Mouse (Mus musculus): Measurements from ENCODE around the gene Patj. TPM values are rescaled to one million over a fixed set of nuclear protein-coding genes. Genes with fewer than 3 reads are reported as not detected.

Patj gene
- polyA plus RNA-seq, 1 experiment from 2014 or later, result 1.4 TPM

GRCm38 (mm10) chr4:98450308-98450707, 54.7 kb downstream of the Patj start:
- H3K9me3 ChIP-seq (replicated peaks), result no peaks in the 10 kb centered on the region
- H3K4me3 ChIP-seq (replicated peaks), result no peak overlapping the region
- no peak for DNase-seq
- no peak for ATAC-seq (ENCODE audit: low read depth)
- no peaks in the 10 kb centered on the region for H3K4me1 ChIP-seq (replicated peaks)
- H3K9ac ChIP-seq, result no peak overlapping the region
- no peak overlapping the region for H3K4me2 ChIP-seq
- WGBS (ENCODE audit: insufficient replicate concordance), result 72% methylated on average over 11 of the region's 11 CpGs
- H3K27me3 ChIP-seq, result no peaks in the 10 kb centered on the region
- H3K27ac ChIP-seq, result no peak overlapping the region
- H3K36me3 ChIP-seq, result no peaks in the 10 kb centered on the region

- Histone ChIP-seq H3K36me3 (no peaks in the 10 kb centered on the region), H3K9ac (no peak overlapping the region), H3K4me2 (no peak overlapping the region), H3K4me1 (replicated peaks) (no peaks in the 10 kb centered on the region), H3K4me3 (replicated peaks) (no peak overlapping the region), H3K27ac (no peak overlapping the region), H3K27me3 (no peaks in the 10 kb centered on the region), H3K9me3 (replicated peaks) (no peaks in the 10 kb centered on the region)
- ATAC-seq (ENCODE audit: low read depth) (no peak), DNase-seq (no peak)
- 71% methylated on average over 5 of the region's 5 CpGs for WGBS (ENCODE audit: insufficient replicate concordance)
These were observed 55.2 kb downstream of the Patj start for GRCm38 (mm10) chr4:98450829-98451228.

- H3K4me1 ChIP-seq (replicated peaks), result no peaks in the 10 kb centered on the region
- no peak overlapping the region for H3K4me3 ChIP-seq (replicated peaks)
- no peaks in the 10 kb centered on the region for H3K27me3 ChIP-seq
- ATAC-seq (ENCODE audit: low read depth) (no peak), DNase-seq (no peak)
- no peak overlapping the region for H3K4me2 ChIP-seq
- H3K36me3 ChIP-seq, result no peaks in the 10 kb centered on the region
- 57% methylated on average over 3 of the region's 3 CpGs for WGBS (ENCODE audit: insufficient replicate concordance)
- no peak overlapping the region for H3K9ac ChIP-seq
- no peak overlapping the region for H3K27ac ChIP-seq
- no peaks in the 10 kb centered on the region for H3K9me3 ChIP-seq (replicated peaks)
These were observed 55.7 kb downstream of the Patj start for GRCm38 (mm10) chr4:98451259-98451658.

GRCm38 (mm10) chr4:98452725-98453124, 57.1 kb downstream of the Patj start:
- DNase-seq (no peak), ATAC-seq (ENCODE audit: low read depth) (no peak)
- 80% methylated on average over 2 of the region's 2 CpGs for WGBS (ENCODE audit: insufficient replicate concordance)

GRCm38 (mm10) chr4:98453231-98453630, 57.6 kb downstream of the Patj start:
- ATAC-seq (ENCODE audit: low read depth), result no peak
- 48% methylated on average over 5 of the region's 5 CpGs for WGBS (ENCODE audit: insufficient replicate concordance)

More at GRCm38 (mm10) chr4:98452725-98453124, 57.1 kb downstream of the Patj start:
- Histone ChIP-seq H3K36me3 (no peaks in the 10 kb centered on the region), H3K4me2 (no peak overlapping the region), H3K9ac (no peak overlapping the region), H3K4me3 (replicated peaks) (no peak overlapping the region), H3K9me3 (replicated peaks) (no peaks in the 10 kb centered on the region), H3K27ac (no peak overlapping the region), H3K4me1 (replicated peaks) (no peaks in the 10 kb centered on the region), H3K27me3 (no peaks in the 10 kb centered on the region)

GRCm38 (mm10) chr4:98455352-98455751, 59.8 kb downstream of the Patj start:
- Histone ChIP-seq H3K9ac (no peak overlapping the region), H3K4me1 (replicated peaks) (no peaks in the 10 kb centered on the region), H3K36me3 (no peaks in the 10 kb centered on the region), H3K4me3 (replicated peaks) (no peak overlapping the region), H3K27me3 (no peaks in the 10 kb centered on the region), H3K9me3 (replicated peaks) (no peaks in the 10 kb centered on the region), H3K4me2 (no peak overlapping the region), H3K27ac (no peak overlapping the region)
- WGBS (ENCODE audit: insufficient replicate concordance), result 78% methylated on average over 2 of the region's 2 CpGs
- DNase-seq (no peak), ATAC-seq (ENCODE audit: low read depth) (no peak)

More at GRCm38 (mm10) chr4:98453231-98453630, 57.6 kb downstream of the Patj start:
- DNase-seq, result no peak
- H3K9ac ChIP-seq, result no peak overlapping the region
- H3K9me3 ChIP-seq (replicated peaks), result no peaks in the 10 kb centered on the region
- no peak overlapping the region for H3K4me2 ChIP-seq
- H3K36me3 ChIP-seq, result no peaks in the 10 kb centered on the region
- no peak overlapping the region for H3K4me3 ChIP-seq (replicated peaks)
- no peak overlapping the region for H3K27ac ChIP-seq
- no peaks in the 10 kb centered on the region for H3K27me3 ChIP-seq
- H3K4me1 ChIP-seq (replicated peaks), result no peaks in the 10 kb centered on the region

- H3K4me1 ChIP-seq (replicated peaks), result no peaks in the 10 kb centered on the region
- H3K4me3 ChIP-seq (replicated peaks), result no peak overlapping the region
- H3K4me2 ChIP-seq, result no peak overlapping the region
- DNase-seq, result no peak
- H3K9ac ChIP-seq, result no peak overlapping the region
- no peaks in the 10 kb centered on the region for H3K27me3 ChIP-seq
- no peak overlapping the region for H3K27ac ChIP-seq
- H3K9me3 ChIP-seq (replicated peaks), result no peaks in the 10 kb centered on the region
- H3K36me3 ChIP-seq, result no peaks in the 10 kb centered on the region
- ATAC-seq (ENCODE audit: low read depth), result no peak
- WGBS (ENCODE audit: insufficient replicate concordance), result 72% methylated on average over 8 of the region's 8 CpGs
These were observed 60.3 kb downstream of the Patj start for GRCm38 (mm10) chr4:98455910-98456309.

GRCm38 (mm10) chr4:98461804-98462341, 66.3 kb downstream of the Patj start:
- Histone ChIP-seq H3K9me3 (replicated peaks) (no peaks in the 10 kb centered on the region), H3K27ac (no peak overlapping the region), H3K9ac (no peak overlapping the region), H3K4me3 (replicated peaks) (no peak overlapping the region), H3K36me3 (no peaks in the 10 kb centered on the region), H3K27me3 (no peaks in the 10 kb centered on the region), H3K4me1 (replicated peaks) (no peaks in the 10 kb centered on the region), H3K4me2 (no peak overlapping the region)
- WGBS (ENCODE audit: insufficient replicate concordance), result 62% methylated on average over 2 of the region's 2 CpGs
- DNase-seq (no peak), ATAC-seq (ENCODE audit: low read depth) (no peak)

GRCm38 (mm10) chr4:98465476-98465875, 69.9 kb downstream of the Patj start:
- no peak for DNase-seq
- no peak for ATAC-seq (ENCODE audit: low read depth)
- Histone ChIP-seq H3K27ac (no peak overlapping the region), H3K27me3 (no peaks in the 10 kb centered on the region), H3K4me3 (replicated peaks) (no peak overlapping the region), H3K9me3 (replicated peaks) (no peaks in the 10 kb centered on the region), H3K4me2 (no peak overlapping the region), H3K36me3 (no peaks in the 10 kb centered on the region), H3K4me1 (replicated peaks) (no peaks in the 10 kb centered on the region), H3K9ac (no peak overlapping the region)
- 32% methylated on average over 1 of the region's 1 CpGs for WGBS (ENCODE audit: insufficient replicate concordance)

GRCm38 (mm10) chr4:98465886-98466285, 70.3 kb downstream of the Patj start:
- peak; percentile 53; the same call in 1 of the 2 replicates for ATAC-seq (ENCODE audit: low read depth)
- WGBS (ENCODE audit: insufficient replicate concordance), result 44% methylated on average over 2 of the region's 2 CpGs
- H3K36me3 ChIP-seq, result no peaks in the 10 kb centered on the region
- no peak for DNase-seq
- H3K9me3 ChIP-seq (replicated peaks), result no peaks in the 10 kb centered on the region
- no peaks in the 10 kb centered on the region for H3K27me3 ChIP-seq
- no peak overlapping the region for H3K4me2 ChIP-seq
- no peaks in the 10 kb centered on the region for H3K4me1 ChIP-seq (replicated peaks)
- no peak overlapping the region for H3K27ac ChIP-seq
- H3K9ac ChIP-seq, result no peak overlapping the region
- no peak overlapping the region for H3K4me3 ChIP-seq (replicated peaks)

GRCm38 (mm10) chr4:98471376-98471775, 75.8 kb downstream of the Patj start:
- no peak for ATAC-seq (ENCODE audit: low read depth)
- no peak overlapping the region for H3K4me2 ChIP-seq
- DNase-seq, result no peak
- no peak overlapping the region for H3K27ac ChIP-seq
- H3K9ac ChIP-seq, result no peak overlapping the region
- no peaks in the 10 kb centered on the region for H3K9me3 ChIP-seq (replicated peaks)
- no peak overlapping the region for H3K4me3 ChIP-seq (replicated peaks)
- no peaks in the 10 kb centered on the region for H3K27me3 ChIP-seq
- no peaks in the 10 kb centered on the region for H3K4me1 ChIP-seq (replicated peaks)
- H3K36me3 ChIP-seq, result no peaks in the 10 kb centered on the region
- 36% methylated on average over 7 of the region's 7 CpGs for WGBS (ENCODE audit: insufficient replicate concordance)

GRCm38 (mm10) chr4:98473491-98473890, 77.9 kb downstream of the Patj start:
- Histone ChIP-seq H3K4me1 (replicated peaks) (no peaks in the 10 kb centered on the region), H3K36me3 (no peaks in the 10 kb centered on the region), H3K9me3 (replicated peaks) (no peaks in the 10 kb centered on the region), H3K4me3 (replicated peaks) (no peak overlapping the region), H3K27ac (no peak overlapping the region), H3K27me3 (no peaks in the 10 kb centered on the region), H3K4me2 (no peak overlapping the region), H3K9ac (no peak overlapping the region)
- 59% methylated on average over 3 of the region's 3 CpGs for WGBS (ENCODE audit: insufficient replicate concordance)
- DNase-seq, result no peak
- no peak for ATAC-seq (ENCODE audit: low read depth)
